Mouse (Mus musculus): ENCODE measurements around the gene Slc35d2. TPM values are rescaled to one million over a fixed set of nuclear protein-coding genes. Genes with fewer than 3 reads are reported as not detected.

Gene Slc35d2
- total RNA-seq, 2 experiments from 2014 or later, result 0.84 to 0.89 TPM

GRCm38 (mm10) chr13:64153083-64153682 lies 24.0 kb upstream of the Slc35d2 start, which contains the start of gene Zfp367:
Gene Zfp367 (minus strand): TSS chr13:64153202.
- H3K4me3 ChIP-seq, result peak within 1 kb of the TSS; percentile 96
- TF ChIP-seq CTCF (IDR thresholded peaks at IDR 0.05), result no peak
- peak within 1 kb of the TSS; percentile 81 for H3K27ac ChIP-seq
- intact Hi-C loops (cut with DNase I), result loop anchor here (10.0 kb wide), 1 partner anchor 338 kb away; the partner anchor contains the start of gene Ercc6l2
- peak; percentile 98 for DNase-seq

GRCm38 (mm10) chr13:64152671-64153082 lies 23.5 kb upstream of the Slc35d2 start:
- peak overlapping the region; percentile 81 for H3K27ac ChIP-seq
- peak; percentile 59 for DNase-seq
- H3K4me3 ChIP-seq, result peak overlapping the region; percentile 96
- TF ChIP-seq CTCF (IDR thresholded peaks at IDR 0.05), result no peak
- intact Hi-C loops (cut with DNase I), result loop anchor here (10.0 kb wide), 1 partner anchor 338 kb away; the partner anchor contains the start of gene Ercc6l2

GRCm38 (mm10) chr13:64152241-64152669 lies 23.1 kb upstream of the Slc35d2 start:
- TF ChIP-seq CTCF (IDR thresholded peaks at IDR 0.05), result no peak
- intact Hi-C loops (cut with DNase I), result loop anchor here (10.0 kb wide), 1 partner anchor 337 kb away; the partner anchor contains the start of gene Ercc6l2
- H3K4me3 ChIP-seq, result peak overlapping the region; percentile 96

GRCm38 (mm10) chr13:64150121-64150520 lies 21.0 kb upstream of the Slc35d2 start:
- TF ChIP-seq CTCF (IDR thresholded peaks at IDR 0.05), result no peak
- no peak for DNase-seq
- intact Hi-C loops (cut with DNase I), result loop anchor here (10.0 kb wide), 1 partner anchor 335 kb away; the partner anchor contains the start of gene Ercc6l2
- no peak overlapping the region for H3K4me3 ChIP-seq
- H3K27ac ChIP-seq, result no peak overlapping the region

More at GRCm38 (mm10) chr13:64152241-64152669, 23.1 kb upstream of the Slc35d2 start:
- peak; percentile 93 for DNase-seq
- peak overlapping the region; percentile 81 for H3K27ac ChIP-seq

GRCm38 (mm10) chr13:64129616-64130375 lies 628 bp upstream of the Slc35d2 start:
- DNase-seq, result peak; percentile 52
- peak; percentile 38 for TF ChIP-seq CTCF (IDR thresholded peaks at IDR 0.05)
- peak overlapping the region; percentile 82 for H3K4me3 ChIP-seq
- H3K27ac ChIP-seq, result peak overlapping the region; percentile 88
- intact Hi-C loops (cut with DNase I), result no loop called here

- intact Hi-C loops (cut with DNase I), result no loop called here
- no peak for TF ChIP-seq CTCF (IDR thresholded peaks at IDR 0.05)
- no peak overlapping the region for H3K4me3 ChIP-seq
- DNase-seq, result no peak
- H3K27ac ChIP-seq, result no peak overlapping the region
Observed at GRCm38 (mm10) chr13:64126316-64126715, 2.9 kb downstream of the Slc35d2 start.

GRCm38 (mm10) chr13:64124886-64125285 lies 4.3 kb downstream of the Slc35d2 start:
- intact Hi-C loops (cut with DNase I), result no loop called here
- no peak for TF ChIP-seq CTCF (IDR thresholded peaks at IDR 0.05)
- no peak overlapping the region for H3K4me3 ChIP-seq
- H3K27ac ChIP-seq, result no peak overlapping the region
- no peak for DNase-seq

- no peak overlapping the region for H3K27ac ChIP-seq
- no peak overlapping the region for H3K4me3 ChIP-seq
- no peak for TF ChIP-seq CTCF (IDR thresholded peaks at IDR 0.05)
- no peak for DNase-seq
- intact Hi-C loops (cut with DNase I), result no loop called here
Observed at GRCm38 (mm10) chr13:64123491-64124188, 5.5 kb downstream of the Slc35d2 start.

GRCm38 (mm10) chr13:64120760-64121159 lies 8.4 kb downstream of the Slc35d2 start:
- Histone ChIP-seq H3K4me3 (no peak overlapping the region), H3K27ac (no peak overlapping the region)
- DNase-seq, result no peak
- intact Hi-C loops (cut with DNase I), result no loop called here
- no peak for TF ChIP-seq CTCF (IDR thresholded peaks at IDR 0.05)

GRCm38 (mm10) chr13:64117442-64117841 lies 11.7 kb downstream of the Slc35d2 start:
- Histone ChIP-seq H3K4me3 (no peak overlapping the region), H3K27ac (no peak overlapping the region)
- intact Hi-C loops (cut with DNase I), result no loop called here
- DNase-seq, result no peak
- TF ChIP-seq CTCF (IDR thresholded peaks at IDR 0.05), result peak; percentile 28; the same call in 1 of the 2 replicates

- intact Hi-C loops (cut with DNase I), result no loop called here
- H3K27ac ChIP-seq, result no peak overlapping the region
- TF ChIP-seq CTCF (IDR thresholded peaks at IDR 0.05), result no peak
- DNase-seq, result no peak
- H3K4me3 ChIP-seq, result no peak overlapping the region
Observed at GRCm38 (mm10) chr13:64110421-64110820, 18.7 kb downstream of the Slc35d2 start.

GRCm38 (mm10) chr13:64108381-64108850 lies 20.8 kb downstream of the Slc35d2 start:
- TF ChIP-seq CTCF (IDR thresholded peaks at IDR 0.05), result no peak
- no peak overlapping the region for H3K27ac ChIP-seq
- no peak for DNase-seq
- no peak overlapping the region for H3K4me3 ChIP-seq
- intact Hi-C loops (cut with DNase I), result no loop called here

Data from gastrocnemius, adult 2 months (tissue).